Mouse (Mus musculus): ENCODE data around the gene Nav2.

- TF ChIP-seq CTCF (IDR thresholded peaks at IDR 0.05; ENCODE audit: low read depth) (no peak), EP300 (optimal IDR thresholded peaks at IDR 0.05) (no peak)
Measured at GRCm38 (mm10) chr7:49633375-49633956, 725.0 kb downstream of the Nav2 start.
